Mouse (Mus musculus): Measurements from ENCODE around the gene Prickle3. TPM values are rescaled to one million over a fixed set of nuclear protein-coding genes. Genes with fewer than 3 reads are reported as not detected.

The Prickle3 gene
- polyA plus RNA-seq, 1 experiment from 2014 or later, result 16.6 TPM

DNA sequence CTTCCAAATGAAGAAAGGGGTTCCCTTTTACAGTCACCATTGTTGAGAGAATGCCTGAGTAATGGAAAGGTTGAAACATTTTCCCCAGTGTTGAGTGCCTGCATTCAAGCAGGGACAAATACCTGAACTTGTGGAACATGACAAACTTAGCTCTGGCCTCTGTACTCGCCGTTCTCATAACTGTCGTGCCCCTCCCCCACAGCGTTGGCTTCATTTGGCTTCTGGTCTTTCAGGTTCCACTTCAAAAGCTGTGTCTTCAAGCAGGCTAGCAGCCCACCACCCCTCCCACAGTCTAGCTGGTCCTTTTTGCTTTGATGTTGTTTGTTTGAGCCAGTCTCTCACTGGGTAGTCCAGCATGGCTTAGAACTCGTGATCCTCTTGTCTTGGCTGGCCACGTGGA lies 15.7 kb downstream of the Prickle3 start:
- no peaks in the 10 kb centered on the region for H3K27me3 ChIP-seq
- H3K4me3 ChIP-seq (replicated peaks), result no peak overlapping the region
- no peaks in the 10 kb centered on the region for H3K9me3 ChIP-seq (replicated peaks)
- WGBS, result 47% methylated on average over 6 of the region's 6 CpGs
- H3K4me2 ChIP-seq (replicated peaks), result no peak overlapping the region
- H3K9ac ChIP-seq, result no peak overlapping the region
- H3K27ac ChIP-seq (replicated peaks), result no peak overlapping the region
- 0 out of 2 replicates have a peak, but pooled peaks cover 7% of the 10 kb centered on the region for H3K4me1 ChIP-seq
- ATAC-seq (ENCODE audit: insufficient number of reproducible peaks, low FRiP score, low TSS enrichment, low read depth), result no peak
- H3K36me3 ChIP-seq, result peaks cover 5% of the 10 kb centered on the region; the same call in 1 of the 2 replicates

DNA sequence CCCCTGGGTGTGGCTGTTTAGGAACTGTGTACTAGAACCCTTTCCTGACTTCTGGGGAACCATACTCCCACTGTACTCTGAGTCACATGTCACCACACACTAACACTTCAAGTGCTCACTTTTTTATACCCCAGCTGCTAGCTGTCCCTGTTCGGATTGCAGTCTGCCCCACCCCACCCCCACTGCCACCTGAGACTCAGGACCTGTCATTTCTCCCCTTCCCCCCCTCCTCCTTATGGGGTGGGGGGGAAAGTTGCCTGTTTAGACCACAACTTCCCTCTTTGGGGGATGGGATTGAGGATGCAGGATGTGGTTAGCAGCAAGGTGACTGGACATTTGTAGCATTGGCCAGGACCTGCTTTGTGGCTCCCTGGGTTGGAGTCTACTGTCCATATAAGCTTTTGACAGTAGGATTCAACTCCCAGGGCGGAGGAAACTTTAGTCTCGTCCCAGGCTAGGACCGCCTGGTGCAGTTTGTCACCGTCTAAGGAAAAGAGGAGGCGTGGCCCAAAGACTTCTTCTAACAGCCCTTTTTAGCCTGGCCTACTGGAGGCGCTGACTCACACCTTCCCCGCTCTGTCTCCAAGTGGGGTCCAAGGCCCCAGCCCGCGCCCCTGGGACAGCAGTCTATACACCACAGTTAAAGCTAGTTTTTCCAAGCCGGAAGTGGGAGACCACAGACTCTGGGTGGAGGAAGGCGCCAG lies 16.7 kb downstream of the Prickle3 start:
- 34% methylated on average over 12 of the region's 12 CpGs for WGBS
- Histone ChIP-seq H3K27me3 (no peaks in the 10 kb centered on the region), H3K36me3 (peaks cover 5% of the 10 kb centered on the region; the same call in 1 of the 2 replicates), H3K27ac (replicated peaks) (peak overlapping the region; percentile 80), H3K4me3 (replicated peaks) (no peak overlapping the region), H3K9ac (no peak overlapping the region), H3K4me1 (0 out of 2 replicates have a peak, but pooled peaks cover 7% of the 10 kb centered on the region), H3K9me3 (replicated peaks) (no peaks in the 10 kb centered on the region), H3K4me2 (replicated peaks) (peak overlapping the region; percentile 48)
- ATAC-seq (ENCODE audit: insufficient number of reproducible peaks, low FRiP score, low TSS enrichment, low read depth), result peak; percentile 34; the same call in 1 of the 2 replicates

DNA sequence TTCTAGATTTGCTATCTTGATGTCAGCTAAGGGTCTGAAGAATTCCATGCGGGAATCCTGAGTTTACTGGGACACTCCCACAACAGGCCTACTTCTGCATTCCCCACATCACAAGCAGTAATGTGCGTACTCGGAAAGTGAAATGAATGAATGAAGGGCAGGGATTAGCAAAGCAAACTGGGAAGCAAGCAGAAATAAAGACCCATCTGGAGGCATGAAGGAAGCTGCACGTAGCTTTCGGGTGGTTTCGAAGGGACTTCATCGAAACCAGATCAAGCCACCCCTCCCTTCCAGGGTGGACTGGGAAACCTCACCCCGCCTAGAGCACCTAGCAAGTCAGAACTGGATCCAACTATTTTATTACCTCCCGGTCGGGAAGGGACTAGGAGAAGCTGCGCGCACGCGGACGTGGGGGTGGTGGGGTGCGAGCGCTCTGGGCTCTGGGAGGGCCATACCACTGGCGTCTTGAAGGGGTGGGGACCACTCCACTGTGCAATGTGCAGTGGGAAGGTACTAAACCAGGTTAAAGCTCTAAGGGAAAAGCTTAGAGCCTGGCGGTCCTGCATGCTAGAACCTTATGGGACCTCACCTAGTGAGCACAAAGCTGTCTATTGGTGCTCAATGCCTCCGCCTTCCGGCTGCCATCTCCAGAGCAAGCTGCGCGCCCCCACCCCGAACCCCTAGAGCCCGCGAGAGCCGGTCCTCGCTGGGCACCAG lies 17.4 kb downstream of the Prickle3 start:
- Histone ChIP-seq H3K4me2 (replicated peaks) (peak overlapping the region; percentile 48), H3K36me3 (no peaks in the 10 kb centered on the region), H3K4me1 (0 out of 2 replicates have a peak, but pooled peaks cover 7% of the 10 kb centered on the region), H3K9me3 (replicated peaks) (no peaks in the 10 kb centered on the region), H3K27ac (replicated peaks) (peak overlapping the region; percentile 80), H3K27me3 (no peaks in the 10 kb centered on the region), H3K9ac (no peak overlapping the region), H3K4me3 (replicated peaks) (peak overlapping the region; percentile 34)
- peak; percentile 9; the same call in 1 of the 2 replicates for ATAC-seq (ENCODE audit: insufficient number of reproducible peaks, low FRiP score, low TSS enrichment, low read depth)
- 24% methylated on average over 28 of the region's 28 CpGs for WGBS

DNA sequence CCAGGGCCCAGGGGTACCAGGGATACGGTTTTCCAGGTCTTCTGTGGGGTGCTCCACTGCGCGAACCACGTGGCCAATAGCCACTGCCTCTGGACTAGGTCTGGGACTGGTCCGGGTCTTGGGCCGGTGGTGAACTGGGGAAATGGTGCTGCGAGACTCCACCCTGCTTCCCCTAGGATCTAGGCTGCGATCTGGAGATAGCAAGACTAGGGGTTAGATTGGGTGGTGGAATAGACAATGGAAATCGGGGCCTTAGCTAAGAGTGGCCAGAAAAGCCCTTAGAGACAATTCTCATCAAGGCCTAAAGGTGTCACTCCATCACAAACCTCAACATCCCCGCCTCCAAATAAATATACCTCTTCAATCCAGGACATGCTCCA lies 17.9 kb downstream of the Prickle3 start:
- H3K9ac ChIP-seq, result no peak overlapping the region

DNA sequence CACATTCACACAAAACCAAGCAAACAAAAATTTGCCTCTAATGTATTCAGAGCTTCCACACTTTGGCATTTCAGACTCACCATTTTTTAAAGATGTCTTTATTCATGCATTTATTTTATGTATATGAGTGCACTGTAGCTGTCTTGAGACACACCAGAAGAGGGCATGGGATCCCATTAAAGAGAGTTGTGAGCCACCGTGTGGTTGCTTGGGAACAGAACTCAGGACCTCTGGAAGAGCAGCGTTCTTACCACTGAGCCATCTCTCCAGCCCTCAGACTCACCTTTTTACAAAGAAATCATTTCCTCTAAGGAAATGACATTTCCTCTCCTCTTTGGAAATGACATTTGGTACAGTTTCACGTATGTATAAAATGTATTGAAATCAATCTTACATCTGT lies 21.9 kb downstream of the Prickle3 start:
- Histone ChIP-seq H3K9ac (no peak overlapping the region), H3K4me1 (0 out of 2 replicates have a peak, but pooled peaks cover 7% of the 10 kb centered on the region), H3K4me2 (replicated peaks) (no peak overlapping the region), H3K36me3 (no peaks in the 10 kb centered on the region), H3K27me3 (no peaks in the 10 kb centered on the region), H3K9me3 (replicated peaks) (no peaks in the 10 kb centered on the region), H3K4me3 (replicated peaks) (no peak overlapping the region), H3K27ac (replicated peaks) (no peak overlapping the region)
- 40% methylated on average over 3 of the region's 3 CpGs for WGBS
- ATAC-seq (ENCODE audit: insufficient number of reproducible peaks, low FRiP score, low TSS enrichment, low read depth), result no peak

More for the DNA sequence above, 17.9 kb downstream of the Prickle3 start:
- Histone ChIP-seq H3K27ac (replicated peaks) (peak overlapping the region; percentile 80), H3K27me3 (no peaks in the 10 kb centered on the region), H3K9me3 (replicated peaks) (no peaks in the 10 kb centered on the region), H3K36me3 (no peaks in the 10 kb centered on the region), H3K4me3 (replicated peaks) (peak overlapping the region; percentile 34), H3K4me1 (0 out of 2 replicates have a peak, but pooled peaks cover 7% of the 10 kb centered on the region), H3K4me2 (replicated peaks) (peak overlapping the region; percentile 48)
- WGBS, result 21% methylated on average over 10 of the region's 10 CpGs
- no peak for ATAC-seq (ENCODE audit: insufficient number of reproducible peaks, low FRiP score, low TSS enrichment, low read depth)

DNA sequence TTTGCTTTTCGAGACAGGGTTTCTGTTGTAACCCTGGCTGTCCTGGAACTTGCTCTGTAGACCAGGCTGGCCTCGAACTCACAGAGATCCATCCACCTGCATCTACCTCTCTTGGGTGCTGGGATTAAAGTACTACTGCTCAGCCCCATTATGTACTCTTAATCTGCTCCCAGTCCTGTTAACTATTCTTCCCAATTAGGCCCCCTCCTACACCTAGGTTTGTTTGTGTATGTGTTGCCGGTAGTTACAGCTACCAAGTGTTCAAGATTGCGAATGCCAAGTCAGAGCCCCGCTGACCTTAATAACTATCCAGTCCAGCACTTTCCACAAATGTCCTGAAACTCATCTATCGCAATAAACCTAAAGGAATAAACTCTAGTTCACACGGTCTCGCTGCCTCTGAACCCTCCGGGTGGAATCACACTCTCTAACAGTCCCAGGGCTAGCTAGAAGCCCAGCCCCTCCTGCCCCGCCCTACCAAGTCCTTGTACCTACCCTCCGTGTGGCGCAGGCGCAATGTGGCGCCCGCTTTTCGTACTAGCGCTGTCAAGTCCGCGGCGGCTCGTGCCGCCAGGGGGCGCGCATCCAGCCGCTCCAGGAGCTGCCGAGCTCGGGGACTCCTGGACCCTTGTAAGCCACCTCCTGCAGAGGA lies 22.5 kb downstream of the Prickle3 start:
- H3K9ac ChIP-seq, result no peak overlapping the region
- peak overlapping the region; percentile 56 for H3K4me2 ChIP-seq (replicated peaks)

DNA sequence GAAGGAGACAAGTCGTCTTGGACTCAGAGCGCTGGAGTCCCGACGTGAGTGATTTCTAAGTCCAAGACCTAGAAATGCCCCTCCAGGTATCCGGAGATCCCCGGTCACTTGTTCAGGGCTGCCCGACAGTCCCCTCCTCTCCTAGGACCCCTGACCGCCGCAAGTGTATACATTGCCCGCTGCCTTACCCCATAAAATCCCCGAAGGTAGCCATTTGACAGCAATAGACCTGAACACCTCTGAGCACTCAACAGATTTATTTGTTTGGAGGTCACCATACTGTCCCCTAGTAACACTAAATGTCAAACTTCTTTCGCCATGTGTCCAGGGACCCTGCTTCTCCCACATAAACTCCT lies 23.0 kb downstream of the Prickle3 start:
- no peak overlapping the region for H3K27ac ChIP-seq (replicated peaks)
- 16% methylated on average over 12 of the region's 12 CpGs for WGBS
- 0 out of 2 replicates have a peak, but pooled peaks have one; percentile 31 for ATAC-seq (ENCODE audit: insufficient number of reproducible peaks, low FRiP score, low TSS enrichment, low read depth)
- no peaks in the 10 kb centered on the region for H3K9me3 ChIP-seq (replicated peaks)
- H3K4me3 ChIP-seq (replicated peaks), result peak overlapping the region; percentile 32
- no peaks in the 10 kb centered on the region for H3K36me3 ChIP-seq
- H3K4me2 ChIP-seq (replicated peaks), result peak overlapping the region; percentile 56
- 0 out of 2 replicates have a peak, but pooled peaks cover under 1% of the 10 kb centered on the region for H3K4me1 ChIP-seq
- no peaks in the 10 kb centered on the region for H3K27me3 ChIP-seq
- no peak overlapping the region for H3K9ac ChIP-seq

More for the DNA sequence above, 22.5 kb downstream of the Prickle3 start:
- Histone ChIP-seq H3K27me3 (no peaks in the 10 kb centered on the region), H3K4me3 (replicated peaks) (peak overlapping the region; percentile 32), H3K27ac (replicated peaks) (no peak overlapping the region; the same call in 1 of the 2 replicates), H3K4me1 (0 out of 2 replicates have a peak, but pooled peaks cover 5% of the 10 kb centered on the region), H3K36me3 (no peaks in the 10 kb centered on the region), H3K9me3 (replicated peaks) (no peaks in the 10 kb centered on the region)
- WGBS, result 18% methylated on average over 27 of the region's 27 CpGs
- ATAC-seq (ENCODE audit: insufficient number of reproducible peaks, low FRiP score, low TSS enrichment, low read depth), result peak; percentile 92

DNA sequence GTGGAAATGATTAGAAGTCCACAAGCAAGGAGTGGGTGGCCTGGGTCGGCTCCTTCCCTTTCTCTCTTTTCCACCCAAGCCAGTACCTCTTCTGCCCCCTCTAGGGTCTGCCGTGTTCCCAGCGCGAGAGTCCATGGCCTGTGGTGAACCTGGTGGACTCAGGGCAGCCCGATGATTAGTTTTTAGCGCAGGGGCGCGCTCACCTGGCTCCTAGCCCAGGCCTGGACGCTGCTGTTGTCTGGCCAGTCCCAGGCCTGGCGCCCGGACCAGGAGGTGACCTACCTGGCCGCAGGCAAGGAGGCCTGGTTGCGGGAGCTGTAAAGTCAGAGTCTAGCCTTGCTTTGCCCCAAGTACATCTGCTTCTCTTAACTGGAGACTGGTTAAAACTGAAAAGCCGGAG lies 23.8 kb downstream of the Prickle3 start, which contains the start of gene Magix:
Gene Magix (minus strand): TSS at position 388 of the 400 bp plus-strand sequence.
- Histone ChIP-seq H3K9me3 (replicated peaks) (no peaks in the 10 kb centered on the region), H3K9ac (no peak within 1 kb of the TSS), H3K36me3 (no peaks in the 10 kb centered on the region), H3K27me3 (no peaks in the 10 kb centered on the region), H3K4me2 (replicated peaks) (peak within 1 kb of the TSS; percentile 56), H3K27ac (replicated peaks) (no peak within 1 kb of the TSS), H3K4me1 (no peaks in the 10 kb centered on the region), H3K4me3 (replicated peaks) (peak within 1 kb of the TSS; percentile 32)
- no peak for ATAC-seq (ENCODE audit: insufficient number of reproducible peaks, low FRiP score, low TSS enrichment, low read depth)
- WGBS, result 63% methylated on average over 14 of the region's 14 CpGs

DNA sequence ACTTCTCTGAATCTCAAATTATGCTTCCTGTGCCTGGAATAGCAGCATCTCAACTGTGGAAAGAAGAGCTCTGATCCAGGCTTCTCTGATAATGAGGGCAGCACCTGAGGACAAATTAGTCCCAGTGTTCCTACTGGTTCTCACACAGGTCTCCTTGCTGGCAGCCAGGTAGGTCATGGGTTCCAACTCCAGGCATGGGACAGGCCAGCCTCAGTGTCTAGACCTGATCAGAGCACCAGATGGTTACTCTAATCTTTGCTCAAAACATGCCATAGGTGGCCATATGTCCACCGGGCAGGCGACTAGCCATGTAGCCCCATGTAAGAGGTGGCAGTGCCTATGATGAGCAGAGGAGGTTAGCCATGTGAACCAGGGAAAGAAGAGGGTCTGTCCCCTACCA lies 31.3 kb downstream of the Prickle3 start:
- no peaks in the 10 kb centered on the region for H3K27me3 ChIP-seq
- no peak for ATAC-seq (ENCODE audit: insufficient number of reproducible peaks, low FRiP score, low TSS enrichment, low read depth)
- no peak overlapping the region for H3K4me3 ChIP-seq (replicated peaks)
- H3K27ac ChIP-seq (replicated peaks), result no peak overlapping the region
- H3K36me3 ChIP-seq, result no peaks in the 10 kb centered on the region
- WGBS, result 77% methylated on average over 2 of the region's 2 CpGs
- no peaks in the 10 kb centered on the region for H3K4me1 ChIP-seq
- no peak overlapping the region for H3K9ac ChIP-seq
- H3K4me2 ChIP-seq (replicated peaks), result no peak overlapping the region
- H3K9me3 ChIP-seq (replicated peaks), result no peaks in the 10 kb centered on the region

DNA sequence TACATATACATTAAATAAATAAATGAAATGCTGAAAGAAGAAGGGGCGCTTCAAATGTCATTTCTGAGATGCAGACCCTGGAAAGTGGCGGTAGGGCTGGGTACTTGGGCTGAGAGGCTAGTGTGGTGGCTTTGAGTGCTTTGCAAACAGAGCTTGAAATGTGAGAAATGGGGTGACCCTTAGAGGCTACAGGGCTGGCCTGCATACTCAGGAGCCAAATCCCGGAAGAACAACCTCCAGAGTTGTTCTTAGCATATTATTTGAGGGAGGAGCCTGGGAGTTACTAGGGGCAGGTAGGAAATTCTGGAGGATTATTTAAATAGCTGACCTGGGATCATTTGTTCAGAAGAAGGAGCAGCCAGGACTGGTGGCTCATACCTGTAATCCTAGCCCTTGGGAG lies 33.4 kb downstream of the Prickle3 start:
- no peaks in the 10 kb centered on the region for H3K36me3 ChIP-seq
- 54% methylated on average over 3 of the region's 3 CpGs for WGBS
- no peak overlapping the region for H3K4me3 ChIP-seq (replicated peaks)
- H3K4me2 ChIP-seq (replicated peaks), result no peak overlapping the region
- H3K4me1 ChIP-seq, result no peaks in the 10 kb centered on the region
- H3K9ac ChIP-seq, result no peak overlapping the region
- no peak; the same call in 1 of the 2 replicates for ATAC-seq (ENCODE audit: insufficient number of reproducible peaks, low FRiP score, low TSS enrichment, low read depth)
- H3K27ac ChIP-seq (replicated peaks), result no peak overlapping the region
- no peaks in the 10 kb centered on the region for H3K27me3 ChIP-seq
- no peaks in the 10 kb centered on the region for H3K9me3 ChIP-seq (replicated peaks)

DNA sequence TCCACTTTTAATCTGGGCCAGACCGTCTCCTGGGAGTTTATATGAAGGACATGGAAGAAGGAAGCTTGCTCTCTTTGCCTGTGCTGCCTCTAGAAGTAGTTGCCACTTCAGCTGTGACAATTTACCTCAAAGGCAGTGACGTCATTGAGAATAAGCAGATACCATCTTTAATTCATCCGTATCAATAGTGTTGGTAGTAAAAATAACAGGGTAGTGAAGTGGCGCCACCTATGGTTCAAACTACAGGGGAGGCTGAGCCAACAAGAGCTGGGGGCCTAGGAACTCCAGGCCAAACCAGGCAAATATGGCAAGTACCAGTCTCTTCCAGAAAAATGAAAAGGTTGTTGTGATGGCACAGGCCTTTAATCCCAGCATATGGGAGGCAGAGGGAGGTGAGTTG lies 35.8 kb downstream of the Prickle3 start:
- no peaks in the 10 kb centered on the region for H3K27me3 ChIP-seq
- H3K4me2 ChIP-seq (replicated peaks), result no peak overlapping the region
- ATAC-seq (ENCODE audit: insufficient number of reproducible peaks, low FRiP score, low TSS enrichment, low read depth), result no peak
- 37% methylated on average over 4 of the region's 4 CpGs for WGBS
- H3K9ac ChIP-seq, result no peak overlapping the region
- H3K9me3 ChIP-seq (replicated peaks), result no peaks in the 10 kb centered on the region
- H3K4me3 ChIP-seq (replicated peaks), result no peak overlapping the region
- H3K4me1 ChIP-seq, result no peaks in the 10 kb centered on the region
- H3K36me3 ChIP-seq, result no peaks in the 10 kb centered on the region
- no peak overlapping the region for H3K27ac ChIP-seq (replicated peaks)
